Mouse (Mus musculus) heart, embryonic 12.5 days (tissue): ENCODE measurements around the gene Pi16. TPM values are rescaled to one million over a fixed set of nuclear protein-coding genes. Genes with fewer than 3 reads are reported as not detected.
A peak's percentile ranks its signal among the peaks of the same experiment; 100 is the strongest.
"Not testable (repeated sequence)": the region's sequence is repeated elsewhere in the genome, so short reads cannot be mapped to it uniquely, and the experiment has no call there.

Source experiments
- ATAC-seq: fragments of 200-750 bp; cut with Nextera tagmentation; 2 replicates; pipeline ENCODE4 v1.8.0; 2017; ENCODE audit warnings: moderate TSS enrichment, moderate library complexity; ENCODE audit not compliant: insufficient number of reproducible peaks, low FRiP score
- H3K27ac ChIP-seq: fragments of 300-500 bp; sonication (generic); 2 replicates; pipeline ENCODE4 v1.5.1; 2016; ENCODE audit warnings: mild to moderate bottlenecking, moderate library complexity; ENCODE audit not compliant: poor library complexity, severe bottlenecking
- H3K27me3 ChIP-seq: fragments of 300-500 bp; sonication (generic); replicated peaks from 2 replicates; pipeline ENCODE4 v1.6.1; 2016; ENCODE audit warnings: mild to moderate bottlenecking, moderate library complexity
- H3K36me3 ChIP-seq: fragments of 300-500 bp; sonication (generic); 2 replicates; pipeline ENCODE4 v1.6.1; 2016; ENCODE audit warnings: mild to moderate bottlenecking, moderate library complexity
- H3K4me1 ChIP-seq: fragments of 300-500 bp; sonication (generic); replicated peaks from 2 replicates; pipeline ENCODE4 v1.6.1; 2016; ENCODE audit warnings: mild to moderate bottlenecking
- H3K4me2 ChIP-seq: fragments of 300-500 bp; sonication (generic); 2 replicates; pipeline ENCODE4 v1.6.1; 2016; ENCODE audit warnings: mild to moderate bottlenecking, moderate library complexity
- H3K4me3 ChIP-seq: fragments of 300-500 bp; sonication (generic); 2 replicates; pipeline ENCODE4 v1.5.1; 2016; ENCODE audit warnings: mild to moderate bottlenecking
- H3K9ac ChIP-seq: fragments of 300-500 bp; sonication (generic); 2 replicates; pipeline ENCODE4 v1.6.1; 2016; ENCODE audit warnings: mild to moderate bottlenecking, moderate library complexity
- H3K9me3 ChIP-seq: fragments of 300-500 bp; sonication (generic); replicated peaks from 2 replicates; pipeline ENCODE4 v1.6.1; 2016; ENCODE audit warnings: mild to moderate bottlenecking, moderate library complexity
- WGBS: fragments of 180-500 bp; shearing (Covaris S2); methylation state at CpG from one replicate; pipeline ENCODE4 v1.1.7; 2016; 5-methylcytosine and 5-hydroxymethylcytosine counted together
- polyA plus RNA-seq: library from polyadenylated mRNA; unstranded; fragments of >200 nt; fragmentation: Nextera tagmentation; extraction: Ambion mirVana; gene quantifications from 2 replicates; pipeline ENCODE4 v1.2.1, GENCODE M21; 2016

Gene Pi16
- polyA plus RNA-seq = 4.0 and 4.5 TPM in 2 replicates

GRCm38 (mm10) chr17:29317380-29317779 lies at the start of gene Pi16:
Pi16 (plus strand) TSS chr17:29317680.
- Histone ChIP-seq H3K4me1 (peaks cover 34% of the 10 kb centered on the region), H3K27ac (peak within 1 kb of the TSS; percentile 40), H3K27me3 (peaks cover 22% of the 10 kb centered on the region)
- not testable (repeated sequence) for H3K36me3 ChIP-seq, H3K9me3 ChIP-seq, ATAC-seq, H3K4me3 ChIP-seq, H3K9ac ChIP-seq, H3K4me2 ChIP-seq
- WGBS = 88% methylated on average over 3 of the region's 3 CpGs

GRCm38 (mm10) chr17:29267931-29268681 lies 49.4 kb upstream of the Pi16 start:
- Histone ChIP-seq H3K4me1 (peaks cover 26% of the 10 kb centered on the region), H3K4me3 (peak overlapping the region; percentile 86), H3K9ac (peak overlapping the region; percentile 95; the same call in 1 of the 2 replicates), H3K36me3 (peaks cover 3% of the 10 kb centered on the region; the same call in 1 of the 2 replicates), H3K9me3 (no peaks in the 10 kb centered on the region), H3K4me2 (peak overlapping the region; percentile 72), H3K27me3 (no peaks in the 10 kb centered on the region), H3K27ac (peak overlapping the region; percentile 89; the same call in 1 of the 2 replicates)
- ATAC-seq = 0 out of 2 replicates have a peak, but pooled peaks have one; percentile 7
- 62% methylated on average over 6 of the region's 6 CpGs for WGBS

- under 1% methylated on average over 51 of the region's 63 CpGs for WGBS
- ATAC-seq = peak; percentile 87
These were observed 48.7 kb upstream of the Pi16 start, which contains the start of gene BC004004 for GRCm38 (mm10) chr17:29268682-29269348. BC004004 (plus strand) TSS chr17:29268788.

GRCm38 (mm10) chr17:29269349-29269706 lies 48.2 kb upstream of the Pi16 start:
- Histone ChIP-seq H3K9me3 (no peaks in the 10 kb centered on the region), H3K4me3 (peak overlapping the region; percentile 86), H3K4me1 (peaks cover 29% of the 10 kb centered on the region), H3K9ac (peak overlapping the region; percentile 95), H3K27ac (peak overlapping the region; percentile 89), H3K4me2 (peak overlapping the region; percentile 72), H3K27me3 (no peaks in the 10 kb centered on the region), H3K36me3 (peaks cover 3% of the 10 kb centered on the region; the same call in 1 of the 2 replicates)
- no peak for ATAC-seq
- 18% methylated on average over 10 of the region's 10 CpGs for WGBS

More at GRCm38 (mm10) chr17:29268682-29269348, 48.7 kb upstream of the Pi16 start, which contains the start of gene BC004004:
- peak within 1 kb of the TSS; percentile 89 for H3K27ac ChIP-seq
- H3K36me3 ChIP-seq = peaks cover 3% of the 10 kb centered on the region; the same call in 1 of the 2 replicates
- H3K9ac ChIP-seq = peak within 1 kb of the TSS; percentile 95
- peak within 1 kb of the TSS; percentile 72 for H3K4me2 ChIP-seq
- no peaks in the 10 kb centered on the region for H3K9me3 ChIP-seq
- H3K27me3 ChIP-seq = no peaks in the 10 kb centered on the region
- peaks cover 27% of the 10 kb centered on the region for H3K4me1 ChIP-seq
- H3K4me3 ChIP-seq = peak within 1 kb of the TSS; percentile 86

- Histone ChIP-seq H3K27me3 (no peaks in the 10 kb centered on the region), H3K36me3 (peaks cover 3% of the 10 kb centered on the region; the same call in 1 of the 2 replicates), H3K27ac (no peak overlapping the region), H3K4me3 (no peak overlapping the region), H3K4me2 (no peak overlapping the region; the same call in 1 of the 2 replicates), H3K4me1 (peaks cover 26% of the 10 kb centered on the region), H3K9ac (0 out of 2 replicates have a peak overlapping the region, but pooled peaks have one; percentile 95), H3K9me3 (no peaks in the 10 kb centered on the region)
- 90% methylated on average over 9 of the region's 9 CpGs for WGBS
- no peak for ATAC-seq
These were observed 47.3 kb upstream of the Pi16 start for GRCm38 (mm10) chr17:29270148-29270698.

- Histone ChIP-seq H3K36me3 (peaks cover 5% of the 10 kb centered on the region; the same call in 1 of the 2 replicates), H3K4me1 (peaks cover 31% of the 10 kb centered on the region), H3K4me2 (no peak overlapping the region), H3K9me3 (no peaks in the 10 kb centered on the region), H3K27me3 (no peaks in the 10 kb centered on the region), H3K27ac (no peak overlapping the region), H3K4me3 (no peak overlapping the region), H3K9ac (no peak overlapping the region)
- WGBS = 85% methylated on average over 7 of the region's 7 CpGs
- no peak for ATAC-seq
These were observed 44.3 kb upstream of the Pi16 start for GRCm38 (mm10) chr17:29273156-29273555.

- Histone ChIP-seq H3K9me3 (no peaks in the 10 kb centered on the region), H3K27ac (no peak overlapping the region), H3K4me3 (no peak overlapping the region), H3K9ac (0 out of 2 replicates have a peak overlapping the region, but pooled peaks have one; percentile 25), H3K4me1 (peaks cover 29% of the 10 kb centered on the region), H3K36me3 (peaks cover 10% of the 10 kb centered on the region; the same call in 1 of the 2 replicates), H3K27me3 (no peaks in the 10 kb centered on the region), H3K4me2 (no peak overlapping the region)
- no peak for ATAC-seq
- 74% methylated on average over 11 of the region's 11 CpGs for WGBS
These were observed 43.6 kb upstream of the Pi16 start for GRCm38 (mm10) chr17:29273889-29274288.

- peaks cover 38% of the 10 kb centered on the region for H3K36me3 ChIP-seq
- no peak overlapping the region for H3K27ac ChIP-seq
- no peaks in the 10 kb centered on the region for H3K9me3 ChIP-seq
- ATAC-seq = no peak
- no peaks in the 10 kb centered on the region for H3K27me3 ChIP-seq
- H3K9ac ChIP-seq = no peak overlapping the region
- H3K4me2 ChIP-seq = no peak overlapping the region
- whole genome bisulfite sequencing = 89% methylated on average over 5 of the region's 5 CpGs
- H3K4me1 ChIP-seq = 0 out of 2 replicates have a peak, but pooled peaks cover 6% of the 10 kb centered on the region
- no peak overlapping the region for H3K4me3 ChIP-seq
These were observed 37.1 kb upstream of the Pi16 start for GRCm38 (mm10) chr17:29280422-29280821.

- H3K4me2 ChIP-seq = no peak overlapping the region
- H3K4me3 ChIP-seq = no peak overlapping the region
- no peak overlapping the region for H3K27ac ChIP-seq
- peaks cover 6% of the 10 kb centered on the region; the same call in 1 of the 2 replicates for H3K9me3 ChIP-seq
- H3K9ac ChIP-seq = no peak overlapping the region
- H3K36me3 ChIP-seq = peaks cover 48% of the 10 kb centered on the region
- ATAC-seq = no peak
- WGBS = 83% methylated on average over 5 of the region's 5 CpGs
- no peaks in the 10 kb centered on the region for H3K27me3 ChIP-seq
- 0 out of 2 replicates have a peak, but pooled peaks cover 4% of the 10 kb centered on the region for H3K4me1 ChIP-seq
These were observed 35.9 kb upstream of the Pi16 start for GRCm38 (mm10) chr17:29281541-29281940.

GRCm38 (mm10) chr17:29282216-29282952 lies 35.1 kb upstream of the Pi16 start:
- Histone ChIP-seq H3K27ac (no peak overlapping the region), H3K4me1 (no peaks in the 10 kb centered on the region), H3K9me3 (peaks cover 7% of the 10 kb centered on the region; the same call in 1 of the 2 replicates), H3K4me3 (no peak overlapping the region), H3K27me3 (no peaks in the 10 kb centered on the region), H3K9ac (no peak overlapping the region), H3K4me2 (no peak overlapping the region), H3K36me3 (peaks cover 49% of the 10 kb centered on the region)
- WGBS = 78% methylated on average over 21 of the region's 21 CpGs
- no peak for ATAC-seq
